Mouse (Mus musculus) midbrain, embryonic 16.5 days (tissue): ENCODE data around the gene Gbp8. TPM values are rescaled to one million over a fixed set of nuclear protein-coding genes. Genes with fewer than 3 reads are reported as not detected.
"Not testable (repeated sequence)": the region's sequence is repeated elsewhere in the genome, so short reads cannot be mapped to it uniquely, and the experiment has no call there.

Experiments
- ATAC-seq: fragments of 200-750 bp; cut with Nextera tagmentation; 2 replicates; pipeline ENCODE4 v1.8.0; 2017; ENCODE audit warnings: moderate TSS enrichment
- H3K27ac ChIP-seq: fragments of 300-500 bp; sonication (generic); 2 replicates; pipeline ENCODE4 v1.5.1; 2014; ENCODE audit warnings: mild to moderate bottlenecking, low read length, mixed read lengths
- H3K27me3 ChIP-seq: fragments of 300-500 bp; sonication (generic); 2 replicates; pipeline ENCODE4 v1.6.1; 2014; ENCODE audit warnings: low read depth, low read length, mixed read lengths; ENCODE audit not compliant: control insufficient read depth, insufficient read depth
- H3K36me3 ChIP-seq: fragments of 300-500 bp; sonication (generic); 2 replicates; pipeline ENCODE4 v1.6.1; 2014; ENCODE audit warnings: mild to moderate bottlenecking, low read length, moderate library complexity, mixed read lengths; ENCODE audit not compliant: control insufficient read depth, insufficient read depth
- H3K4me1 ChIP-seq: fragments of 300-500 bp; sonication (generic); 2 replicates; pipeline ENCODE4 v1.6.1; 2014; ENCODE audit warnings: mild to moderate bottlenecking, low read length, mixed read lengths; ENCODE audit not compliant: control insufficient read depth, insufficient read depth
- H3K4me2 ChIP-seq: fragments of 300-500 bp; sonication (generic); 2 replicates; pipeline ENCODE4 v1.6.1; 2014; ENCODE audit warnings: mild to moderate bottlenecking, low read length, mixed read lengths
- H3K4me3 ChIP-seq: fragments of 300-500 bp; sonication (generic); 2 replicates; pipeline ENCODE4 v1.5.1; 2014; ENCODE audit warnings: low read depth, mild to moderate bottlenecking, low read length, moderate library complexity, mixed read lengths
- H3K9ac ChIP-seq: fragments of 300-500 bp; sonication (generic); 2 replicates; pipeline ENCODE4 v1.6.1; 2014; ENCODE audit warnings: low read depth, low read length, mixed read lengths
- H3K9me3 ChIP-seq: fragments of 300-500 bp; sonication (generic); replicated peaks from 2 replicates; pipeline ENCODE4 v1.6.1; 2014; ENCODE audit warnings: mild to moderate bottlenecking, low read length, mixed read lengths; ENCODE audit not compliant: control insufficient read depth, poor library complexity, severe bottlenecking
- WGBS: fragments of 180-500 bp; shearing (Covaris S2); extraction: QIAGEN DNeasy Blood & Tissue Kit; methylation state at CpG from one replicate; pipeline ENCODE4 v1.1.7; 2014; 5-methylcytosine and 5-hydroxymethylcytosine counted together
- polyA plus RNA-seq: library from polyadenylated mRNA; unstranded; fragments of >200 nt; fragmentation: Nextera tagmentation; extraction: Ambion mirVana; gene quantifications from 2 replicates; pipeline ENCODE4 v1.2.1, GENCODE M21; 2015

Gbp8 gene
- polyA plus RNA-seq, 1 experiment from 2014 or later: 0.39 TPM

GRCm38 (mm10) chr5:105136706-105137304 is 2.5 kb downstream of the Gbp8 start:
- not testable (repeated sequence) for H3K4me3 ChIP-seq, H3K4me1 ChIP-seq, H3K9ac ChIP-seq, H3K36me3 ChIP-seq, H3K4me2 ChIP-seq, ATAC-seq, H3K27me3 ChIP-seq, H3K9me3 ChIP-seq, H3K27ac ChIP-seq
- 80% methylated on average over 3 of the region's 3 CpGs for WGBS

- H3K4me1 ChIP-seq, H3K9ac ChIP-seq, H3K4me3 ChIP-seq, ATAC-seq, H3K4me2 ChIP-seq, H3K27ac ChIP-seq, H3K36me3 ChIP-seq, H3K27me3 ChIP-seq, H3K9me3 ChIP-seq: not testable (repeated sequence)
- WGBS: 83% methylated on average over 6 of the region's 6 CpGs
Observed at GRCm38 (mm10) chr5:105121731-105122130, 17.6 kb downstream of the Gbp8 start.

- no peak overlapping the region for H3K9ac ChIP-seq
- WGBS: 92% methylated on average over 2 of the region's 2 CpGs
Observed at GRCm38 (mm10) chr5:105115740-105116139, 23.6 kb downstream of the Gbp8 start.

GRCm38 (mm10) chr5:105114696-105115095 is 24.6 kb downstream of the Gbp8 start:
- no peaks in the 10 kb centered on the region for H3K27me3 ChIP-seq
- ATAC-seq: no peak
- no peaks in the 10 kb centered on the region for H3K4me1 ChIP-seq
- 95% methylated on average over 2 of the region's 2 CpGs for WGBS
- H3K4me2 ChIP-seq: no peak overlapping the region
- no peaks in the 10 kb centered on the region for H3K9me3 ChIP-seq
- H3K4me3 ChIP-seq: no peak overlapping the region
- no peak overlapping the region for H3K9ac ChIP-seq
- H3K36me3 ChIP-seq: no peaks in the 10 kb centered on the region
- no peak overlapping the region for H3K27ac ChIP-seq

More at GRCm38 (mm10) chr5:105115740-105116139, 23.6 kb downstream of the Gbp8 start:
- no peaks in the 10 kb centered on the region for H3K4me1 ChIP-seq
- no peak for ATAC-seq
- H3K9me3 ChIP-seq: no peaks in the 10 kb centered on the region
- no peaks in the 10 kb centered on the region for H3K27me3 ChIP-seq
- no peak overlapping the region for H3K27ac ChIP-seq
- no peaks in the 10 kb centered on the region for H3K36me3 ChIP-seq
- no peak overlapping the region for H3K4me3 ChIP-seq
- no peak overlapping the region for H3K4me2 ChIP-seq

GRCm38 (mm10) chr5:105113656-105114055 is 25.7 kb downstream of the Gbp8 start:
- Histone ChIP-seq H3K36me3 (no peaks in the 10 kb centered on the region), H3K27ac (no peak overlapping the region), H3K27me3 (no peaks in the 10 kb centered on the region), H3K4me1 (no peaks in the 10 kb centered on the region), H3K9ac (no peak overlapping the region), H3K4me3 (no peak overlapping the region), H3K4me2 (no peak overlapping the region), H3K9me3 (no peaks in the 10 kb centered on the region)
- ATAC-seq: no peak
- 90% methylated on average over 5 of the region's 5 CpGs for WGBS

GRCm38 (mm10) chr5:105110271-105110852 is 29.0 kb downstream of the Gbp8 start:
- ATAC-seq, H3K27me3 ChIP-seq, H3K4me2 ChIP-seq, H3K27ac ChIP-seq, H3K4me1 ChIP-seq, H3K4me3 ChIP-seq, H3K9me3 ChIP-seq, H3K36me3 ChIP-seq, H3K9ac ChIP-seq: not testable (repeated sequence)
- whole genome bisulfite sequencing: 9% methylated on average over 4 of the region's 4 CpGs

GRCm38 (mm10) chr5:105109775-105110174 is 29.6 kb downstream of the Gbp8 start:
- not testable (repeated sequence) for H3K4me1 ChIP-seq, H3K27me3 ChIP-seq, H3K27ac ChIP-seq, ATAC-seq, H3K4me3 ChIP-seq, H3K36me3 ChIP-seq, H3K9me3 ChIP-seq, H3K9ac ChIP-seq, H3K4me2 ChIP-seq
- 29% methylated on average over 1 of the region's 1 CpGs for WGBS

- H3K4me2 ChIP-seq, H3K9me3 ChIP-seq, H3K4me3 ChIP-seq, ATAC-seq, H3K27ac ChIP-seq, H3K9ac ChIP-seq, H3K4me1 ChIP-seq, H3K27me3 ChIP-seq, H3K36me3 ChIP-seq: not testable (repeated sequence)
- 85% methylated on average over 2 of the region's 2 CpGs for WGBS
Observed at GRCm38 (mm10) chr5:105105689-105106088, 33.7 kb downstream of the Gbp8 start.

GRCm38 (mm10) chr5:105081900-105082299 is 57.4 kb downstream of the Gbp8 start:
- H3K9me3 ChIP-seq: no peaks in the 10 kb centered on the region
- no peaks in the 10 kb centered on the region for H3K27me3 ChIP-seq
- no peaks in the 10 kb centered on the region for H3K4me1 ChIP-seq
- no peak overlapping the region for H3K9ac ChIP-seq
- no peaks in the 10 kb centered on the region for H3K36me3 ChIP-seq
- ATAC-seq: no peak
- no peak overlapping the region for H3K27ac ChIP-seq
- H3K4me2 ChIP-seq: no peak overlapping the region
- H3K4me3 ChIP-seq: no peak overlapping the region
